Mouse (Mus musculus) spleen, postnatal 10 days (tissue): Measurements from ENCODE around the gene Gm2431.
"Not testable (repeated sequence)": the region's sequence is repeated elsewhere in the genome, so short reads cannot be mapped to it uniquely, and the experiment has no call there.

Source experiments
- DNase-seq, 2 experiments: peaks; one replicate each; pipeline ENCODE4 v3.0.0; 2021 to 2022; ENCODE audit warnings: low spot score in 2 of 2

Gene Gm2431

GRCm38 (mm10) chr7:142258254-142258653 is at the start of gene Gm2431:
Gm2431 (minus strand) TSS chr7:142258354.
- DNase-seq: not testable (repeated sequence)

GRCm38 (mm10) chr7:142303929-142304328 is 45.8 kb upstream of the Gm2431 start:
- not testable (repeated sequence) for DNase-seq

- no peak for DNase-seq
Measured at GRCm38 (mm10) chr7:142303249-142303648, 45.1 kb upstream of the Gm2431 start, which contains the start of gene Krtap5-4. Krtap5-4 (plus strand) TSS chr7:142303549.

- not testable (repeated sequence) for DNase-seq
Measured at GRCm38 (mm10) chr7:142297018-142297417, 38.9 kb upstream of the Gm2431 start, which contains the start of gene Krtap5-1. Krtap5-1 (minus strand) TSS chr7:142297118.

- DNase-seq: not testable (repeated sequence)
Measured at GRCm38 (mm10) chr7:142296108-142296507, 38.0 kb upstream of the Gm2431 start.

- DNase-seq: no peak
Measured at GRCm38 (mm10) chr7:142295418-142295817, 37.3 kb upstream of the Gm2431 start.

GRCm38 (mm10) chr7:142293851-142294250 is 35.7 kb upstream of the Gm2431 start:
- DNase-seq: peak in 1 of 2 experiments; percentile 44

GRCm38 (mm10) chr7:142285910-142286612 is 27.9 kb upstream of the Gm2431 start:
- DNase-seq: not testable (repeated sequence)

GRCm38 (mm10) chr7:142285130-142285835 is 27.1 kb upstream of the Gm2431 start:
- no peak for DNase-seq

- peak; percentile 79 to 92 for DNase-seq
Measured at GRCm38 (mm10) chr7:142284615-142285080, 26.5 kb upstream of the Gm2431 start.

GRCm38 (mm10) chr7:142284023-142284591 is 26.0 kb upstream of the Gm2431 start:
- DNase-seq: peak; percentile 29 to 67

GRCm38 (mm10) chr7:142282847-142283246 is 24.7 kb upstream of the Gm2431 start:
- not testable (repeated sequence) for DNase-seq

GRCm38 (mm10) chr7:142279291-142279690 is 21.1 kb upstream of the Gm2431 start:
- DNase-seq: not testable (repeated sequence)

- peak; percentile 23 to 78 for DNase-seq
Measured at GRCm38 (mm10) chr7:142278183-142278582, 20.0 kb upstream of the Gm2431 start.

GRCm38 (mm10) chr7:142274263-142274662 is 16.1 kb upstream of the Gm2431 start, which contains the start of gene Gm4559:
Gm4559 (minus strand) TSS chr7:142274363.
- not testable (repeated sequence) for DNase-seq

GRCm38 (mm10) chr7:142255517-142255916 is 2.6 kb downstream of the Gm2431 start:
- DNase-seq: peak in 1 of 2 experiments; percentile 42

- peak in 1 of 2 experiments; percentile 15 for DNase-seq
Measured at GRCm38 (mm10) chr7:142249824-142250223, 8.3 kb downstream of the Gm2431 start.

GRCm38 (mm10) chr7:142240978-142241377 is 17.2 kb downstream of the Gm2431 start, which contains the start of gene Gm40460:
Gm40460 (minus strand) TSS chr7:142241078.
- DNase-seq: no peak

GRCm38 (mm10) chr7:142231540-142231939 is 26.6 kb downstream of the Gm2431 start:
- no peak for DNase-seq

GRCm38 (mm10) chr7:142229871-142230270 is 28.3 kb downstream of the Gm2431 start, which contains the start of gene Krtap5-5:
Krtap5-5 (minus strand) TSS chr7:142229971.
- DNase-seq: not testable (repeated sequence)

GRCm38 (mm10) chr7:142224518-142224917 is 33.6 kb downstream of the Gm2431 start:
- DNase-seq: no peak

GRCm38 (mm10) chr7:142212136-142212535 is 46.0 kb downstream of the Gm2431 start:
- not testable (repeated sequence) for DNase-seq
